Mouse (Mus musculus): ENCODE measurements around the gene Megf9. TPM values are rescaled to one million over a fixed set of nuclear protein-coding genes. Genes with fewer than 3 reads are reported as not detected.

The Megf9 gene
- polyA plus RNA-seq, 1 experiment = 1.7 TPM

DNA sequence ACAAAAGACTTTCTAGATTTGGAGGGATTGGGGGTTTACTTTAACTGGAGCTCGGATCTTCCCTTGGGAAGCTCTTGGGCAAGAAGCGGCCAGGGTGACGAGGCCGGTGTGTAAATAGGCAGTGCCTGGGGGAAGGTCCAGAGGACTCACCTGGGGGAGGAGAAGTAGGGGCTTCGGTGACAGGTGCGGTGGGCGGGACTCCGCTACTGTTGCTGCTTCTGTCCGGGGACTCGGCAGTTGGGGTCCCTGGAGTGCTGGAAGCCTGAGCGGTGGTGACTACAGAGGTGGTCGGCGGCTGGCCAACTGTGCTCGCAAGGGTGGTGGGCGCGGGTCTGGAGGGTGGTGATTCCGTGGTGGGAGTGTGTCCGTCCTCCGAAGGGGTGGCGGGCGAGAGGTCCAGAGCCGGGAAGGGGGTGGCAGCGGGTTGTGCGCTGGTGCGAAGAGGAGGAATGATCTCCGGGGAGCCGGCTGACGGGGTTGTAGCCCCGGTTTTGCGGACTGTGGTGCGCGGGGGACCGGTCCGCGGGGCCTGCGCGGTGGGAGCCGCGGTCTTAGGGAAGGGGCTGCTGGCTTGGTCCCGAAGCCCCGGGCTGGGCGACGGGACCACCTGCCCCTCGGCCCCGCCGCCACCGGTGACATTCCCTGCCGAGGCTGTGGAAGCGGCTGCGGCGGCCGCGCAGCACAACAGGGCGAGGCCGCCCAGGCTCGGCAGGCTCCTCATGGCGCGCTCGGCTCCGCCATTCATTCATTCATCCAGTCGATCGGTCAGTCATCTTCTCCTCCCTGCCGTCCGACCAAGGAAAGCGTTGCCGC, 511 bp downstream of the Megf9 start:
- Histone ChIP-seq H3ac (ENCODE audit: control insufficient read depth, insufficient read length, low read depth) (peak overlapping the region; percentile 86), H3K79me2 (ENCODE audit: control insufficient read depth, insufficient read depth) (no peaks in the 10 kb centered on the region), H3K36me3 (ENCODE audit: control insufficient read depth, insufficient read depth) (no peaks in the 10 kb centered on the region), H3K4me3 (ENCODE audit: insufficient read depth, poor library complexity, severe bottlenecking) (peak overlapping the region; percentile 56), H3K27me3 (ENCODE audit: control insufficient read depth, insufficient read depth, insufficient read length) (no peaks in the 10 kb centered on the region), H3K79me3 (ENCODE audit: low read depth) (no peaks in the 10 kb centered on the region)
- no peak for TF ChIP-seq CEBPB (IDR thresholded peaks at IDR 0.05; ENCODE audit: low read depth)
- no peak for TF ChIP-seq FOSL1 (IDR thresholded peaks at IDR 0.05; ENCODE audit: insufficient read depth, low read length, poor library complexity, severe bottlenecking)
- no peak for TF ChIP-seq CTCF (IDR thresholded peaks at IDR 0.05; ENCODE audit: control insufficient read depth, insufficient read depth, insufficient read length)
- no peak for TF ChIP-seq MYOD1 (IDR thresholded peaks at IDR 0.05; ENCODE audit: control insufficient read depth, insufficient read length, low read depth)
- no peak for TF ChIP-seq MYOG (IDR thresholded peaks at IDR 0.05; ENCODE audit: control insufficient read depth, extremely low read depth, insufficient read length)
- no peak for TF ChIP-seq USF1 (IDR thresholded peaks at IDR 0.05; ENCODE audit: low read depth)
- TF ChIP-seq MAX (IDR thresholded peaks at IDR 0.05) = no peak

DNA sequence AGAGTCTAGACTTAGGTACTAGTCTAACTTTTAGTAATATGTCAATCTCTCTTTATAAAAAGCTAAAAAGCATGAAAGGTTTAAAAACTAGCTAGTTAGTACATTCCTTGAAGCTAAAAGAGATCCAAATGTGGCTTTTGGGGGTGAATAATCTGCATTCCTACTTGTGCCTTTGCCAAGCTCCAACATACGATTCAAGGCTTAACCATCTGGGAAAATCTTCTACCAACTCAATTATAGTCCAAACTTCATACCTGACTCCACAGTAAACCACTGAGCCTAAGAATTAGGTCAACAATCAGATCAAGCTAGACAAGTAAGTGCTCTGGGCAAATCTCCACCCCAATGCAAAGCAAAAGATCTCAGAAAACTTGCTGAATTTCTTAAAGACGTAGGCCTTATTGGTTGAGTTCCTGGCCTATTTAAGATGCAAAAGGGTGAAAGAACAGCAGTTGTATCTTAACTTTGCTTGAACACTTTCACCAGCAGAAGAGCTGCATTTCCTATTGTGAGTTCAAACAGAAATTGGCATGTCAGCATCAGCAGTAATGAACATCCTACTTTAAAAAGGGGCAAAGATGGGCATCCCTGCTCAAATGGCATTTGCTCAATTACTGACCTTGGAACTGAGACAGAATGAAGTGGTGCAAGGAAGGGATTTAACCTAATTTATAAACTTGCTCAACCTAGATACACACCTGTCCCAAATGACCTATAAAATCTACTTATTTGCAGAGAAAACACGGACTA, 1.6 kb downstream of the Megf9 start:
- H3K36me3 ChIP-seq (ENCODE audit: control insufficient read depth, insufficient read depth) = no peaks in the 10 kb centered on the region
- no peak overlapping the region for H3ac ChIP-seq (ENCODE audit: control insufficient read depth, insufficient read length, low read depth)
- H3K79me2 ChIP-seq (ENCODE audit: control insufficient read depth, insufficient read depth) = no peaks in the 10 kb centered on the region
- no peak overlapping the region for H3K4me3 ChIP-seq (ENCODE audit: insufficient read depth, poor library complexity, severe bottlenecking)
- TF ChIP-seq CTCF (IDR thresholded peaks at IDR 0.05; ENCODE audit: control insufficient read depth, insufficient read depth, insufficient read length) (no peak), FOSL1 (IDR thresholded peaks at IDR 0.05; ENCODE audit: insufficient read depth, low read length, poor library complexity, severe bottlenecking) (no peak), USF1 (IDR thresholded peaks at IDR 0.05; ENCODE audit: low read depth) (no peak), MYOD1 (IDR thresholded peaks at IDR 0.05; ENCODE audit: control insufficient read depth, insufficient read length, low read depth) (no peak), MYOG (IDR thresholded peaks at IDR 0.05; ENCODE audit: control insufficient read depth, extremely low read depth, insufficient read length) (no peak), MAX (IDR thresholded peaks at IDR 0.05) (no peak)
- H3K27me3 ChIP-seq (ENCODE audit: control insufficient read depth, insufficient read depth, insufficient read length) = no peaks in the 10 kb centered on the region
- no peaks in the 10 kb centered on the region for H3K79me3 ChIP-seq (ENCODE audit: low read depth)

- Histone ChIP-seq H3K4me3 (ENCODE audit: insufficient read depth, poor library complexity, severe bottlenecking) (no peak overlapping the region), H3K36me3 (ENCODE audit: control insufficient read depth, insufficient read depth) (no peaks in the 10 kb centered on the region), H3K79me2 (ENCODE audit: control insufficient read depth, insufficient read depth) (no peaks in the 10 kb centered on the region), H3K79me3 (ENCODE audit: low read depth) (no peaks in the 10 kb centered on the region), H3K27me3 (ENCODE audit: control insufficient read depth, insufficient read depth, insufficient read length) (no peaks in the 10 kb centered on the region), H3ac (ENCODE audit: control insufficient read depth, insufficient read length, low read depth) (no peak overlapping the region)
- TF ChIP-seq MYOD1 (IDR thresholded peaks at IDR 0.05; ENCODE audit: control insufficient read depth, insufficient read length, low read depth) (no peak), USF1 (IDR thresholded peaks at IDR 0.05; ENCODE audit: low read depth) (no peak), CEBPB (IDR thresholded peaks at IDR 0.05; ENCODE audit: low read depth) (no peak), MYOG (IDR thresholded peaks at IDR 0.05; ENCODE audit: control insufficient read depth, extremely low read depth, insufficient read length) (no peak), MAX (IDR thresholded peaks at IDR 0.05) (no peak), FOSL1 (IDR thresholded peaks at IDR 0.05; ENCODE audit: insufficient read depth, low read length, poor library complexity, severe bottlenecking) (no peak)
Measured at GRCm38 (mm10) chr4:70531021-70531420, 3.8 kb downstream of the Megf9 start.

- Histone ChIP-seq H3ac (ENCODE audit: control insufficient read depth, insufficient read length, low read depth) (no peak overlapping the region), H3K27me3 (ENCODE audit: control insufficient read depth, insufficient read depth, insufficient read length) (no peaks in the 10 kb centered on the region), H3K79me2 (ENCODE audit: control insufficient read depth, insufficient read depth) (no peaks in the 10 kb centered on the region), H3K36me3 (ENCODE audit: control insufficient read depth, insufficient read depth) (no peaks in the 10 kb centered on the region), H3K4me3 (ENCODE audit: insufficient read depth, poor library complexity, severe bottlenecking) (no peak overlapping the region), H3K79me3 (ENCODE audit: low read depth) (no peaks in the 10 kb centered on the region)
- TF ChIP-seq MYOG (IDR thresholded peaks at IDR 0.05; ENCODE audit: control insufficient read depth, extremely low read depth, insufficient read length) (no peak), CEBPB (IDR thresholded peaks at IDR 0.05; ENCODE audit: low read depth) (no peak), FOSL1 (IDR thresholded peaks at IDR 0.05; ENCODE audit: insufficient read depth, low read length, poor library complexity, severe bottlenecking) (no peak), USF1 (IDR thresholded peaks at IDR 0.05; ENCODE audit: low read depth) (no peak), MAX (IDR thresholded peaks at IDR 0.05) (no peak), CTCF (IDR thresholded peaks at IDR 0.05; ENCODE audit: control insufficient read depth, insufficient read depth, insufficient read length) (no peak), MYOD1 (IDR thresholded peaks at IDR 0.05; ENCODE audit: control insufficient read depth, insufficient read length, low read depth) (no peak)
Measured at GRCm38 (mm10) chr4:70528622-70529021, 6.2 kb downstream of the Megf9 start.

DNA sequence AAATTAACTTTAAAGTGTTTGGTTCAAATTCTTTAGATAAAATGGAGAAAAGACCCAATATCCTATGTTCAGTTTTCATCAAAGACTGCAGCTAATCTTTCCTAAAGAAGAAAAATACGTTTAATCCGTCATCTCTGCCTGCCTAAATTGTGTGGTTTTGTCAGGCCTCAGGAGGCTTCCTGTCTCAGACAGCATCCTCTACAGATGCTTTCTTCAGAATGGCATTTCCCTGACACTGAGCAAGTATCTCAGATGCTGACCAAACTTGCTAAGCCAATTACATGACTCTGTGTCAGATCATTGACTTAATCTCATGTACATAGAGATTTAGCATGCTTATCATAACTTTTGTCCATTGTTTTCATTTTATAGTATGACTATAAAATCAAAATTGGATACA, 11.4 kb downstream of the Megf9 start:
- H3K79me3 ChIP-seq (ENCODE audit: low read depth) = no peaks in the 10 kb centered on the region
- H3K4me3 ChIP-seq (ENCODE audit: insufficient read depth, poor library complexity, severe bottlenecking) = no peak overlapping the region
- H3K27me3 ChIP-seq (ENCODE audit: control insufficient read depth, insufficient read depth, insufficient read length) = no peaks in the 10 kb centered on the region
- TF ChIP-seq CTCF (IDR thresholded peaks at IDR 0.05; ENCODE audit: control insufficient read depth, insufficient read depth, insufficient read length) (no peak), USF1 (IDR thresholded peaks at IDR 0.05; ENCODE audit: low read depth) (no peak), MYOG (IDR thresholded peaks at IDR 0.05; ENCODE audit: control insufficient read depth, extremely low read depth, insufficient read length) (no peak)
- H3ac ChIP-seq (ENCODE audit: control insufficient read depth, insufficient read length, low read depth) = no peak overlapping the region
- no peaks in the 10 kb centered on the region for H3K36me3 ChIP-seq (ENCODE audit: control insufficient read depth, insufficient read depth)
- no peaks in the 10 kb centered on the region for H3K79me2 ChIP-seq (ENCODE audit: control insufficient read depth, insufficient read depth)

Measured in C2C12 (cell line).